Mouse (Mus musculus) bone marrow, adult 2 months (tissue): Measurements from ENCODE around the gene Zscan29. TPM values are rescaled to one million over a fixed set of nuclear protein-coding genes. Genes with fewer than 3 reads are reported as not detected.

ENCODE experiments used
- H3K27ac ChIP-seq: fragments of 200-500 bp; 2 replicates; pipeline ENCODE4 v1.5.1; 2012; ENCODE audit warnings: low read depth, mild to moderate bottlenecking, control low read depth, inconsistent platforms, low read length; ENCODE audit not compliant: control insufficient read depth, poor library complexity, insufficient read depth
- H3K4me1 ChIP-seq: fragments of 200-500 bp; 2 replicates; pipeline ENCODE4 v1.6.1; 2011; ENCODE audit warnings: low read length; ENCODE audit not compliant: control insufficient read depth, insufficient read depth
- H3K4me3 ChIP-seq: fragments of 200-500 bp; replicated peaks from 2 replicates; pipeline ENCODE3; 2011; ENCODE audit warnings: mild to moderate bottlenecking, low read depth, low read length, control low read depth; ENCODE audit not compliant: control insufficient read depth
- CTCF ChIP-seq: fragments of 200-500 bp; IDR thresholded peaks from 2 replicates; pipeline ENCODE4 v1.5.1; 2011; ENCODE audit warnings: low read length, control low read depth; ENCODE audit not compliant: control insufficient read depth, insufficient read depth
- POLR2A ChIP-seq: fragments of 200-500 bp; IDR thresholded peaks from 2 replicates; pipeline ENCODE4 v1.6.1; 2011; ENCODE audit warnings: low read depth, mild to moderate bottlenecking, control low read depth, low read length, borderline replicate concordance; ENCODE audit not compliant: control insufficient read depth
- WGBS: fragments of 180-500 bp; shearing (Covaris S2); methylation state at CpG from one replicate; pipeline ENCODE4 v1.1.7; 2018; 5-methylcytosine and 5-hydroxymethylcytosine counted together
- polyA plus RNA-seq: library from polyadenylated mRNA; stranded (reverse); fragments of >200 nt; gene quantifications from 2 replicates; pipeline ENCODE4 v1.2.4, GENCODE M21; 2011; ENCODE audit warnings: low replicate concordance; ENCODE audit not compliant: missing spikeins, insufficient read depth, insufficient read length

Zscan29 gene
- polyA plus RNA-seq, 1 experiment, result 12.3 TPM

DNA sequence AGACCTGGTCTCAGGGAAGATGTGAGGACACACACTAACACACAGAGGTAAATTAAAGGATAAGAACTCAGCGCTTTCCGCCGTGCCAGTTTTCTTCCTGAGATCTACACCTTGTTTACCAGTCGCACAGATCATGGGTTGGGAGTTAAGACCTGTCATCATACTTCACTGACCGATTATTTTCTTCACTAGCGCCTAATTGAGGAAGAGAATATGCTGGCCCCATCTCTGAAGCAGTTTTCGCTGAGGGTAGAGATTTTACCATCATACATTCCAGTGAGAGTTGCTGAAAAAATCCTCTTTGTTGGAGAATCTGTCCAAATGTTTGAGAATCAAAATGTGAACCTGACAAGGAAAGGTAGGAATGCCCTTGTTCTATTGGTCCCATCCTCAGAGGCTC lies 13.2 kb upstream of the Zscan29 start:
- 94% methylated on average over 7 of the region's 7 CpGs for WGBS
- no peak for TF ChIP-seq CTCF
- TF ChIP-seq POLR2A, result no peak

DNA sequence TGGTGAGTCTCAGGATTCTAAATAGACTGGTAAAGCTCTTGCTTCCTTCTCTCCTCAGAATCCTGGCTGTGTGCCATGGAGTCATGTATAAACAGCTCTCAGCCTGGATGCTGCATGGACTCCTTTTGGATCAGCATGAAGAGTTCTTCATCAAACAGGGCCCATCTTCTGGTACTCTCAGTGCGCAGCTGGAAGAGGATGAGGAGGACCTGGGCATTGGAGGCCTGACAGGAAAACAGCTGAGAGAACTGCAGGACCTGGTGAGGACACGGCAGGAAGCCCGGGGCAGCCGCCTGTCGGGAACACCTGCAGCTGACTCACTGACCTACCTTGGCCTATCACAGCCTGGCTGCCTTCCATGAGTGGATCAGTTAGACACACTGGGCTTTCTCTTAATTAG lies 12.5 kb upstream of the Zscan29 start:
- TF ChIP-seq CTCF, result no peak
- no peak for TF ChIP-seq POLR2A
- Histone ChIP-seq H3K27ac (no peak overlapping the region), H3K4me1 (no peaks in the 10 kb centered on the region), H3K4me3 (no peak overlapping the region)
- WGBS, result 92% methylated on average over 5 of the region's 5 CpGs

More for the DNA sequence above, 13.2 kb upstream of the Zscan29 start:
- Histone ChIP-seq H3K4me1 (no peaks in the 10 kb centered on the region), H3K4me3 (no peak overlapping the region), H3K27ac (no peak overlapping the region)

DNA sequence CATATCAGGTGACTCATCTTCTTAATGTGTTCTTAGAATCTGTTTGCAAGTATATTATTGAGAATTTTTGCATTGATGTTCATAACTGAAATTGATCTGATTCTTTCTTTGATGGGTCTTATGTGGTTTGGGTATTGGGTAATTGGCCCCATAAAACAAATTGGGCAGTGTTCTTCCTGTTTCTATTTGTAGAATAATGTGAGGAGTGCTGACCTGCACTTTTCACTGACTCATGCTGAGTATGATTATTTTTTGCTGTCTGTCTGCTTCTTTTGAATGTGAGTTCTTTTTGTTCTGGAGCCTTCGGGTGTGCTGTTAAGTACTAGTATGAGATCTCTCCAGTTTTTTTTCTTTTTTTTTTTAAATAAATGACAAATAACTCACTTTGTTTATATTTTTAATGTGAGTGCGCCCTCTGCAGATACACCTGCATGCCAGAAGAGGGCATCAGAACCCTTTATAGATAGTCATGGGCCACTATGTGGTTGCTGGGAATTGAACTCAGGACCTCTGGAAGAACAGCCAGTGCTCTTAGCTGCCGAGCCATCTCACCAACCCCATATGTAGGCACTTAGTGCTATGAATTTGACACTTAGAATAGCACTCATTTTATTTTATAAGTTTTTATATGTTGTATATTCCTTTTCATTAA lies 8.0 kb upstream of the Zscan29 start:
- TF ChIP-seq POLR2A, result no peak
- no peak for TF ChIP-seq CTCF
- H3K27ac ChIP-seq, result no peak overlapping the region
- WGBS, result 77% methylated on average over 3 of the region's 3 CpGs
- H3K4me3 ChIP-seq, result no peak overlapping the region
- no peaks in the 10 kb centered on the region for H3K4me1 ChIP-seq

DNA sequence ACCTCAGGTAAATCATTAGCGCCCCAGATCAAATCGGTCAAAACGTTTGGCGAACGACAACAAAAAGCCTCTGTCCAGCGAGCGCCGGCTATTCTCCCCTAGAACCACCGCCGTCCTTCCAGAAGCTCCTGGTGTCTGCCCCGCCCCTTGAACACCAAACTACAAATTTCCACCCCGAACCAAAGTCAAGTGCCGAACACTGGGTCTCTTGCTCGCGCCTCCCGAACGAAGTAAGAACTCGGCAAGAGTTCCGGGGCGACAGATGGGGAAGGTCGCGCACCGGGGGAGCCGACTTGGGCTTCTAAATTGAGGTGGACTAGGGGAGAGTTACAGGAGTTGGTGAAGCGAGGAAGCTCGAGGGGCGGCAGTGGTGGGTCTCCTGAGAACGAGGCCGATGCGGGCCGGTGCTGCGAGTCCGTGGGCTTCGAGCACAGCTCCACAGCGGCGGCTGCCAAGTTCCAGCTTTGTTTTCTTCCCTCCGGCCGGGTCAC lies 399 bp downstream of the Zscan29 start, which contains the start of gene Tubgcp4:
TSS of gene Tubgcp4 (plus strand) at position 174 of the 491 bp plus-strand sequence.
- under 1% methylated on average over 38 of the region's 38 CpGs for WGBS
- Histone ChIP-seq H3K27ac (peak within 1 kb of the TSS; percentile 95), H3K4me1 (peaks cover 3% of the 10 kb centered on the region; the same call in 1 of the 2 replicates), H3K4me3 (peak within 1 kb of the TSS; percentile 82)
- TF ChIP-seq CTCF, result no peak
- TF ChIP-seq POLR2A, result no peak

DNA sequence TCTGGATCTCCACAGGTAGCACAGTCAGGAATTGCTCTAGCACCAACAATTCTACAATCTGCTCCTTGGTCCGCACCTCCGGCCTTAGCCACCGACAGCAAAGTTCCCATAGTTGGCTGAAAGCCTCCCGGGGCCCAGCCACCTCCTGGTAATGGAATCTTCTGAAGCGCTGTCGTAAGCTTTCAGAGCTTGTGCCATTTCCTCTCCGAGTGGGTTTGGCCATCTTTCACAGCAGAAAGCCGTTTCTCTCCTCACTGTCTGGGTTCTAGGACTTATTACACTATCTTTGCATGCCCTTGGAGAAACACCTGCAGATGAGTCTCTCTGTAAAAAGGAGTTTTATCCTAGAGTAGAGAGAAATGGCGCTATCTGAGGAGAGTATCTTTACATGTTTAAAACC lies 1.0 kb downstream of the Zscan29 start:
- no peak for TF ChIP-seq CTCF
- TF ChIP-seq POLR2A, result no peak
- WGBS, result 1% methylated on average over 9 of the region's 9 CpGs
- Histone ChIP-seq H3K4me3 (peak overlapping the region; percentile 82), H3K4me1 (peaks cover 3% of the 10 kb centered on the region; the same call in 1 of the 2 replicates), H3K27ac (peak overlapping the region; percentile 68)

DNA sequence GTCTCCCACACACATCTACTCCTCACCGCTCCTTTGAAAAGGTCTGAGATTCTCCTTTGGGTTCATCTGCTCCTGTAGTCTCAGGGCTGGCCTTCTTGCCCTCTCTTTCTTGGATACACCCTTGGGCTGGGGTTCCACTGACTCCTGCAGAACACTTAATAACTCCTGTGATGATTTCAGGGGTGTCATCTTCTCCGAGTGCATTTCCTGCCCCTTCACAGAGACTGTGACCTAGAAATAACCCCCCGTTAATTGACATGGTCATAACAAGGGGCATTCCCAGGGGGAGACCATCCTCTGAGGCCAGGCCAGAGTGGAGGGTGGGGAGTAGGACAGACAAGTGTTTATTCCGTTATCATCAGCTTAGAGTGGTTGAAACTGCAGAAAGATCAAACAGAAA lies 1.8 kb downstream of the Zscan29 start:
- peaks cover 3% of the 10 kb centered on the region; the same call in 1 of the 2 replicates for H3K4me1 ChIP-seq

DNA sequence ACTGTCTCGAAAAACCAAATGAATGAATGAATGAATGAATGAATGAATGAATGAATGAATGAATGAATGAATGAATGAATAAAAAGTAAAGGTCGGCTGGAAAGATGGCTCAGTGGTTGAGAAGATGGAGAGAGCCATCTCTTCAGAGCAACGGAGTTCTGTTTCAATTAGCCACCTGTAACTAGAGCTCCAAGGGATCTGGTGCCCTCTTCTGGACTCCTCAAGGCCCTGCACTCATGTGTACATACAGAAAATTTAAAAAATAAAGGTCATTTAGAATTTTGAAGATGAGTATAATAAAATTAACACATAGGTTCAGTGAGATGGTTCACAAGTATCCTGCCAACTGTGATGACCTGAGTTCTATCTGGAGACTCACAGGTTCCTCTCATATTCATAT lies 17.8 kb downstream of the Zscan29 start:
- no peak overlapping the region for H3K4me3 ChIP-seq
- H3K4me1 ChIP-seq, result no peaks in the 10 kb centered on the region
- TF ChIP-seq POLR2A, result no peak
- 0 out of 2 replicates have a peak, but pooled peaks have one; percentile 9 for TF ChIP-seq CTCF
- H3K27ac ChIP-seq, result no peak overlapping the region
- 85% methylated on average over 3 of the region's 3 CpGs for WGBS

More for the DNA sequence above, 1.8 kb downstream of the Zscan29 start:
- Histone ChIP-seq H3K27ac (peak overlapping the region; percentile 36; the same call in 1 of the 2 replicates), H3K4me3 (peak overlapping the region; percentile 61)
- 40% methylated on average over 4 of the region's 4 CpGs for WGBS
- no peak for TF ChIP-seq CTCF

DNA sequence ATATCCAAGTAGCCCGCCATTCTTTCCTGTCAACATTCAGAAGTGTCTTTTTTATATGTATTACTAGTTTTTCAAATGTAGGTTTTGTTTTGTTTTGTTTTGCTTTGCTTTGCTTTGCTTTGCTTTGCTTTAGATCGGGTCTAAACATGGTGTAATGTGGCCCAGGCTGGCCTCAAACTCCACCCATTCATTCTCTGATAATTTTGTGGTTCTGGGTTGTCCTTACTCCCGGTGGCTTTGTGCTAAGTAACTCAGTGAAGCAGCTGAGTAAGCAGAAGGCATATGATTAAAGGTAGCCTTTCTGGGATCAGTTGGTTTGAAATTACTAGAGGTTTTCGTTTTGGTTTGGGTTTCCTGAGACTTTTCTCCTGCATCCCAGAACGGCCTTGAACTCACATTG lies 21.2 kb downstream of the Zscan29 start:
- 63% methylated on average over 5 of the region's 5 CpGs for WGBS
- Histone ChIP-seq H3K4me3 (no peak overlapping the region), H3K27ac (no peak overlapping the region), H3K4me1 (no peaks in the 10 kb centered on the region)
- TF ChIP-seq POLR2A, result no peak
- no peak for TF ChIP-seq CTCF
